8 mouse cellular contexts compared by ENCODE assay signal in genomic region chr10:79822372-79822771, GRCm38 (mm10). TPM values are rescaled to one million over a fixed set of nuclear protein-coding genes. Genes with fewer than 3 reads are reported as not detected.
DNase-seq lines count a peak whose midpoint lies in the region; ATAC-seq lines count a peak whose summit lies in the region.

No protein-coding gene starts in this region.

- H3K9ac ChIP-seq in forebrain, embryonic 15.5 days (replicated peaks), result no peak overlapping the region
- peak overlapping the region; percentile 72 for H3K9ac ChIP-seq in intestine, embryonic 16.5 days (ENCODE audit: low read depth, low read length)
- H3K9ac ChIP-seq in liver, embryonic 11.5 days (ENCODE audit: low read depth, low read length), result no peak overlapping the region
- H3K9ac ChIP-seq in midbrain, embryonic 15.5 days, result 0 out of 2 replicates have a peak overlapping the region, but pooled peaks have one; percentile 5

- no peaks in the 10 kb centered on the region for H3K27me3 ChIP-seq in forebrain, embryonic 10.5 days (ENCODE audit: poor library complexity, severe bottlenecking)
- no peaks in the 10 kb centered on the region for H3K27me3 ChIP-seq in forebrain, embryonic 15.5 days
- no peaks in the 10 kb centered on the region for H3K27me3 ChIP-seq in intestine, embryonic 16.5 days (replicated peaks; ENCODE audit: control insufficient read depth, insufficient read depth, low read length)
- H3K27me3 ChIP-seq in liver, embryonic 11.5 days (replicated peaks; ENCODE audit: control insufficient read depth, insufficient read depth, low read length), result no peaks in the 10 kb centered on the region
- H3K27me3 ChIP-seq in midbrain, embryonic 15.5 days (replicated peaks), result no peaks in the 10 kb centered on the region

- H3K4me3 ChIP-seq in forebrain, embryonic 10.5 days, result peak overlapping the region; percentile 8; the same call in 1 of the 2 replicates
- no peak overlapping the region for H3K4me3 ChIP-seq in forebrain, embryonic 15.5 days
- H3K4me3 ChIP-seq in intestine, embryonic 16.5 days (ENCODE audit: low read length), result peak overlapping the region; percentile 46
- no peak overlapping the region for H3K4me3 ChIP-seq in liver, embryonic 11.5 days (ENCODE audit: low read depth, low read length)
- no peak overlapping the region for H3K4me3 ChIP-seq in midbrain, embryonic 15.5 days

- no peak for ATAC-seq in forebrain, embryonic 15.5 days (replicated peaks)
- ATAC-seq in intestine, embryonic 16.5 days, result peak; percentile 82
- ATAC-seq in liver, embryonic 11.5 days (replicated peaks; ENCODE audit: low FRiP score), result peak; percentile 26; the same call in 1 of the 2 replicates
- ATAC-seq in midbrain, embryonic 15.5 days (replicated peaks), result no peak

- H3K4me2 ChIP-seq in forebrain, embryonic 15.5 days (replicated peaks), result no peak overlapping the region
- peak overlapping the region; percentile 51 for H3K4me2 ChIP-seq in intestine, embryonic 16.5 days (ENCODE audit: low read depth, low read length)
- H3K4me2 ChIP-seq in liver, embryonic 11.5 days, result peak overlapping the region; percentile 36
- no peak overlapping the region for H3K4me2 ChIP-seq in midbrain, embryonic 15.5 days

- H3K4me1 ChIP-seq in forebrain, embryonic 10.5 days, result peaks cover 18% of the 10 kb centered on the region
- H3K4me1 ChIP-seq in forebrain, embryonic 15.5 days, result no peaks in the 10 kb centered on the region
- H3K4me1 ChIP-seq in intestine, embryonic 16.5 days (ENCODE audit: control insufficient read depth, insufficient read depth, low read length), result peaks cover 28% of the 10 kb centered on the region
- peaks cover 14% of the 10 kb centered on the region; the same call in 1 of the 2 replicates for H3K4me1 ChIP-seq in liver, embryonic 11.5 days (replicated peaks; ENCODE audit: control insufficient read depth, insufficient read depth, low read length)
- H3K4me1 ChIP-seq in midbrain, embryonic 15.5 days, result peaks cover 6% of the 10 kb centered on the region; the same call in 1 of the 2 replicates

- H3K36me3 ChIP-seq in forebrain, embryonic 10.5 days (replicated peaks), result peaks cover 33% of the 10 kb centered on the region
- peaks cover 34% of the 10 kb centered on the region for H3K36me3 ChIP-seq in forebrain, embryonic 15.5 days
- H3K36me3 ChIP-seq in intestine, embryonic 16.5 days (ENCODE audit: control insufficient read depth, insufficient read depth, low read length), result no peaks in the 10 kb centered on the region
- no peaks in the 10 kb centered on the region for H3K36me3 ChIP-seq in liver, embryonic 11.5 days (ENCODE audit: control insufficient read depth, insufficient read depth, low read length)
- H3K36me3 ChIP-seq in midbrain, embryonic 15.5 days (replicated peaks), result peaks cover 13% of the 10 kb centered on the region; the same call in 1 of the 2 replicates

- H3K27ac ChIP-seq in forebrain, embryonic 10.5 days, result peak overlapping the region; percentile 63
- H3K27ac ChIP-seq in forebrain, embryonic 15.5 days (replicated peaks), result no peak overlapping the region
- peak overlapping the region; percentile 98 for H3K27ac ChIP-seq in intestine, embryonic 16.5 days (ENCODE audit: low read length)
- no peak overlapping the region for H3K27ac ChIP-seq in liver, embryonic 11.5 days (ENCODE audit: low read depth, low read length)
- H3K27ac ChIP-seq in midbrain, embryonic 15.5 days, result no peak overlapping the region

- 34% methylated on average over 17 of the region's 17 CpGs for WGBS in forebrain, embryonic 10.5 days
- WGBS in forebrain, embryonic 15.5 days, result 37% methylated on average over 17 of the region's 17 CpGs
- WGBS in intestine, embryonic 16.5 days, result 27% methylated on average over 17 of the region's 17 CpGs
- WGBS in liver, embryonic 11.5 days, result 52% methylated on average over 17 of the region's 17 CpGs
- WGBS in midbrain, embryonic 15.5 days, result 33% methylated on average over 17 of the region's 17 CpGs

- no peak for DNase-seq in forebrain, embryonic 10.5 days (ENCODE audit: extremely low spot score, low spot score)
- no peak for DNase-seq in liver, embryonic 11.5 days (ENCODE audit: low spot score)
- no peak for DNase-seq in layer of hippocampus, postnatal 36 days
- DNase-seq in gastrocnemius, adult 8-10 months (ENCODE audit: low spot score in 2 of 2), result no peak
- no peak for DNase-seq in layer of hippocampus, postnatal 10 days (ENCODE audit: low spot score in 2 of 2)

- no peaks in the 10 kb centered on the region for H3K9me3 ChIP-seq in forebrain, embryonic 10.5 days
- H3K9me3 ChIP-seq in forebrain, embryonic 15.5 days, result no peaks in the 10 kb centered on the region
- H3K9me3 ChIP-seq in intestine, embryonic 16.5 days (ENCODE audit: control insufficient read depth, low read length), result no peaks in the 10 kb centered on the region
- no peaks in the 10 kb centered on the region for H3K9me3 ChIP-seq in liver, embryonic 11.5 days (ENCODE audit: control insufficient read depth, low read length)
- H3K9me3 ChIP-seq in midbrain, embryonic 15.5 days, result no peaks in the 10 kb centered on the region

RNA-seq across cellular contexts. Expression of gene Misp, which starts 1.6 kb away (rescaled TPM):
- 0.18 and 1.0 TPM in 2 replicates for polyA plus RNA-seq in forebrain, embryonic 10.5 days (2016; fragmentation: Nextera tagmentation; extraction: Ambion mirVana)
- polyA plus RNA-seq in forebrain, embryonic 15.5 days (2015; fragmentation: Nextera tagmentation; extraction: Ambion mirVana), result 0.66 and 0.68 TPM in 2 replicates
- polyA plus RNA-seq in intestine, embryonic 16.5 days (2015; fragmentation: Nextera tagmentation; extraction: Ambion mirVana), result 204 and 210 TPM in 2 replicates
- 0.69 and 1.5 TPM in 2 replicates for polyA plus RNA-seq in liver, embryonic 11.5 days (2014; fragmentation: Nextera tagmentation; extraction: Ambion mirVana)
- polyA plus RNA-seq in midbrain, embryonic 15.5 days (2015; fragmentation: Nextera tagmentation; extraction: Ambion mirVana), result 0.23 and 0.85 TPM in 2 replicates
- total RNA-seq in layer of hippocampus, postnatal 36 days (2021), result 1 to 10 TPM in 1 of 2 experiments, under 1 TPM in 1; 0.82 to 1.4 TPM
- not detected for total RNA-seq in gastrocnemius, adult 8-10 months (2022)
- under 1 TPM; 0.33 to 0.78 TPM for total RNA-seq in layer of hippocampus, postnatal 10 days (2021)

RNA-seq across cellular contexts. Expression of gene Palm, which starts 29.0 kb away (rescaled TPM):
- polyA plus RNA-seq in forebrain, embryonic 10.5 days (2016; fragmentation: Nextera tagmentation; extraction: Ambion mirVana), result 114 and 119 TPM in 2 replicates
- 317 and 325 TPM in 2 replicates for polyA plus RNA-seq in forebrain, embryonic 15.5 days (2015; fragmentation: Nextera tagmentation; extraction: Ambion mirVana)
- polyA plus RNA-seq in intestine, embryonic 16.5 days (2015; fragmentation: Nextera tagmentation; extraction: Ambion mirVana), result 44.1 and 44.8 TPM in 2 replicates
- 27.6 and 28.6 TPM in 2 replicates for polyA plus RNA-seq in liver, embryonic 11.5 days (2014; fragmentation: Nextera tagmentation; extraction: Ambion mirVana)
- polyA plus RNA-seq in midbrain, embryonic 15.5 days (2015; fragmentation: Nextera tagmentation; extraction: Ambion mirVana), result 337 and 348 TPM in 2 replicates
- total RNA-seq in layer of hippocampus, postnatal 36 days (2021), result 100 to 1,000 TPM; 262 to 290 TPM
- total RNA-seq in gastrocnemius, adult 8-10 months (2022), result 10 to 100 TPM in 3 of 4 experiments, 1 to 10 TPM in 1; 6.8 to 12.3 (median 11.2) TPM
- total RNA-seq in layer of hippocampus, postnatal 10 days (2021), result 100 to 1,000 TPM; 392 to 395 TPM

RNA-seq across cellular contexts. Expression of gene Prss57, which starts 31.6 kb away (rescaled TPM):
- not detected in 2 replicates for polyA plus RNA-seq in forebrain, embryonic 10.5 days (2016; fragmentation: Nextera tagmentation; extraction: Ambion mirVana)
- 0.25 and 0.43 TPM in 2 replicates for polyA plus RNA-seq in forebrain, embryonic 15.5 days (2015; fragmentation: Nextera tagmentation; extraction: Ambion mirVana)
- 0.07 and 0.11 TPM in 2 replicates for polyA plus RNA-seq in intestine, embryonic 16.5 days (2015; fragmentation: Nextera tagmentation; extraction: Ambion mirVana)
- polyA plus RNA-seq in liver, embryonic 11.5 days (2014; fragmentation: Nextera tagmentation; extraction: Ambion mirVana), result 1.5 and 1.7 TPM in 2 replicates
- polyA plus RNA-seq in midbrain, embryonic 15.5 days (2015; fragmentation: Nextera tagmentation; extraction: Ambion mirVana), result 0.17 TPM in 1 of 2 replicates, not detected in the other
- total RNA-seq in layer of hippocampus, postnatal 36 days (2021), result under 1 TPM; 0.47 to 0.73 TPM
- not detected for total RNA-seq in gastrocnemius, adult 8-10 months (2022)
- total RNA-seq in layer of hippocampus, postnatal 10 days (2021), result under 1 TPM; 0.21 to 0.31 TPM

RNA-seq across cellular contexts. Expression of gene Ptbp1, which starts 31.9 kb away (rescaled TPM):
- polyA plus RNA-seq in forebrain, embryonic 10.5 days (2016; fragmentation: Nextera tagmentation; extraction: Ambion mirVana), result 370 and 377 TPM in 2 replicates
- 108 and 120 TPM in 2 replicates for polyA plus RNA-seq in forebrain, embryonic 15.5 days (2015; fragmentation: Nextera tagmentation; extraction: Ambion mirVana)
- 295 and 302 TPM in 2 replicates for polyA plus RNA-seq in intestine, embryonic 16.5 days (2015; fragmentation: Nextera tagmentation; extraction: Ambion mirVana)
- polyA plus RNA-seq in liver, embryonic 11.5 days (2014; fragmentation: Nextera tagmentation; extraction: Ambion mirVana), result 329 and 336 TPM in 2 replicates
- polyA plus RNA-seq in midbrain, embryonic 15.5 days (2015; fragmentation: Nextera tagmentation; extraction: Ambion mirVana), result 72.7 and 79.4 TPM in 2 replicates
- total RNA-seq in layer of hippocampus, postnatal 36 days (2021), result 10 to 100 TPM; 43.1 to 52.6 TPM
- 10 to 100 TPM; 11.8 to 19.3 (median 14.8) TPM for total RNA-seq in gastrocnemius, adult 8-10 months (2022)
- total RNA-seq in layer of hippocampus, postnatal 10 days (2021), result 10 to 100 TPM; 63.8 to 66.5 TPM

RNA-seq across cellular contexts. Expression of gene Fstl3, which starts 45.3 kb away (rescaled TPM):
- polyA plus RNA-seq in forebrain, embryonic 10.5 days (2016; fragmentation: Nextera tagmentation; extraction: Ambion mirVana), result 1.1 and 1.5 TPM in 2 replicates
- polyA plus RNA-seq in forebrain, embryonic 15.5 days (2015; fragmentation: Nextera tagmentation; extraction: Ambion mirVana), result 0.83 and 0.84 TPM in 2 replicates
- polyA plus RNA-seq in intestine, embryonic 16.5 days (2015; fragmentation: Nextera tagmentation; extraction: Ambion mirVana), result 15.1 and 16.6 TPM in 2 replicates
- 1.8 and 2.6 TPM in 2 replicates for polyA plus RNA-seq in liver, embryonic 11.5 days (2014; fragmentation: Nextera tagmentation; extraction: Ambion mirVana)
- 1.9 and 2.0 TPM in 2 replicates for polyA plus RNA-seq in midbrain, embryonic 15.5 days (2015; fragmentation: Nextera tagmentation; extraction: Ambion mirVana)
- total RNA-seq in layer of hippocampus, postnatal 36 days (2021), result 1 to 10 TPM; 1.3 to 1.8 TPM
- total RNA-seq in gastrocnemius, adult 8-10 months (2022), result 1 to 10 TPM in 2 of 4 experiments, under 1 TPM in 2; 0.73 to 1.2 (median 1.1) TPM
- total RNA-seq in layer of hippocampus, postnatal 10 days (2021), result 1 to 10 TPM; 1.3 to 1.5 TPM

Comparison
In these comparisons a context has a peak if more than half of its experiments do, and no peak if none do; other contexts are left out.
1. H3K27ac ChIP-seq: peak in forebrain, embryonic 10.5 days (single experiment) and intestine, embryonic 16.5 days (single experiment); none in forebrain, embryonic 15.5 days (single experiment), liver, embryonic 11.5 days (single experiment) and midbrain, embryonic 15.5 days (single experiment).
2. H3K4me3 ChIP-seq: peak in forebrain, embryonic 10.5 days (single experiment) and intestine, embryonic 16.5 days (single experiment); none in forebrain, embryonic 15.5 days (single experiment), liver, embryonic 11.5 days (single experiment) and midbrain, embryonic 15.5 days (single experiment).
3. ATAC-seq: peak in intestine, embryonic 16.5 days (single experiment) and liver, embryonic 11.5 days (single experiment); none in forebrain, embryonic 15.5 days (single experiment) and midbrain, embryonic 15.5 days (single experiment).
4. H3K4me2 ChIP-seq: peak in intestine, embryonic 16.5 days (single experiment) and liver, embryonic 11.5 days (single experiment); none in forebrain, embryonic 15.5 days (single experiment) and midbrain, embryonic 15.5 days (single experiment).
5. H3K9ac ChIP-seq: peak in intestine, embryonic 16.5 days (single experiment) and midbrain, embryonic 15.5 days (single experiment); none in forebrain, embryonic 15.5 days (single experiment) and liver, embryonic 11.5 days (single experiment).
6. RNA of gene Misp, which starts 1.6 kb away (polyA plus RNA-seq): 204 to 210 TPM in intestine, embryonic 16.5 days; 0.69 to 1.5 TPM in liver, embryonic 11.5 days, 0.18 to 1.0 TPM in forebrain, embryonic 10.5 days, 0.23 to 0.85 TPM in midbrain, embryonic 15.5 days and 0.66 to 0.68 TPM in forebrain, embryonic 15.5 days; every median in the first group is over 10 times any median in the second.